Mouse (Mus musculus): ENCODE measurements around the gene Itfg2. TPM values are rescaled to one million over a fixed set of nuclear protein-coding genes. Genes with fewer than 3 reads are reported as not detected.

The Itfg2 gene
- polyA plus RNA-seq, 1 experiment from 2014 or later = 43.0 TPM

Other genes with a start within 250 kb of the Itfg2 start
- gene Tead4, start 124.1 kb downstream of the Itfg2 start, polyA plus RNA-seq (2015; fragmentation: Nextera tagmentation; extraction: Ambion mirVana) = 0.47 and 0.52 TPM in 2 replicates
- gene Tulp3, start 69.1 kb downstream of the Itfg2 start, polyA plus RNA-seq (2015; fragmentation: Nextera tagmentation; extraction: Ambion mirVana) = 13.2 and 17.3 TPM in 2 replicates
- 124 and 129 TPM in 2 replicates for gene Rhno1, start 62.0 kb downstream of the Itfg2 start, polyA plus RNA-seq (2015; fragmentation: Nextera tagmentation; extraction: Ambion mirVana)
- gene Foxm1, start 62.0 kb downstream of the Itfg2 start, polyA plus RNA-seq (2015; fragmentation: Nextera tagmentation; extraction: Ambion mirVana) = 19.9 and 21.8 TPM in 2 replicates
- 0.45 and 0.85 TPM in 2 replicates for gene Tex52, start 49.5 kb downstream of the Itfg2 start, polyA plus RNA-seq (2015; fragmentation: Nextera tagmentation; extraction: Ambion mirVana)
- not detected in 2 replicates for gene Gm44596, start 49.4 kb downstream of the Itfg2 start, polyA plus RNA-seq (2015; fragmentation: Nextera tagmentation; extraction: Ambion mirVana)
- 5.5 and 8.3 TPM in 2 replicates for gene Nrip2, start 25.6 kb downstream of the Itfg2 start, polyA plus RNA-seq (2015; fragmentation: Nextera tagmentation; extraction: Ambion mirVana)
- gene Fkbp4, start 13.7 kb upstream of the Itfg2 start, polyA plus RNA-seq (2015; fragmentation: Nextera tagmentation; extraction: Ambion mirVana) = 428 TPM in 2 replicates
- not detected in 2 replicates for gene Pzp, start 101.8 kb upstream of the Itfg2 start, polyA plus RNA-seq (2015; fragmentation: Nextera tagmentation; extraction: Ambion mirVana)
- gene A2ml1, start 156.7 kb upstream of the Itfg2 start, polyA plus RNA-seq (2015; fragmentation: Nextera tagmentation; extraction: Ambion mirVana) = 3.4 and 3.9 TPM in 2 replicates
- not detected in 2 replicates for gene Klrb1a, start 198.6 kb upstream of the Itfg2 start, polyA plus RNA-seq (2015; fragmentation: Nextera tagmentation; extraction: Ambion mirVana)
- gene Clec2h, start 237.5 kb upstream of the Itfg2 start, polyA plus RNA-seq (2015; fragmentation: Nextera tagmentation; extraction: Ambion mirVana) = not detected in 2 replicates

Measured in forebrain, embryonic 16.5 days (tissue).